Mouse (Mus musculus) heart, embryonic 11.5 days (tissue): ENCODE measurements at regions not wholly inside any gene's neighbourhood (a gene's known extent, or its start where the extent isn't known, plus 50 kb on each side); places are given as distances from the start of the nearest gene placed in this dataset.

Source experiments
- ATAC-seq: fragments of 200-750 bp; cut with Nextera tagmentation; replicated peaks from 2 replicates; pipeline ENCODE4 v1.8.0; 2017; ENCODE audit warnings: moderate library complexity; ENCODE audit not compliant: insufficient number of reproducible peaks, low FRiP score, low TSS enrichment
- H3K27ac ChIP-seq: fragments of 300-500 bp; sonication (generic); 2 replicates; pipeline ENCODE4 v1.5.1; 2014; ENCODE audit warnings: mild to moderate bottlenecking, low read depth, low read length
- H3K27me3 ChIP-seq: fragments of 300-500 bp; sonication (generic); 2 replicates; pipeline ENCODE4 v1.6.1; 2014; ENCODE audit warnings: mild to moderate bottlenecking, low read length, mixed read lengths; ENCODE audit not compliant: control insufficient read depth, insufficient read depth
- H3K36me3 ChIP-seq: fragments of 300-500 bp; sonication (generic); 2 replicates; pipeline ENCODE4 v1.6.1; 2014; ENCODE audit warnings: mild to moderate bottlenecking, low read length, moderate library complexity, mixed read lengths; ENCODE audit not compliant: control insufficient read depth, insufficient read depth
- H3K4me1 ChIP-seq: fragments of 300-500 bp; sonication (generic); 2 replicates; pipeline ENCODE4 v1.6.1; 2014; ENCODE audit warnings: low read length; ENCODE audit not compliant: control insufficient read depth, insufficient read depth
- H3K4me2 ChIP-seq: fragments of 300-500 bp; sonication (generic); 2 replicates; pipeline ENCODE4 v1.6.1; 2014; ENCODE audit warnings: mild to moderate bottlenecking, moderate library complexity
- H3K4me3 ChIP-seq: fragments of 300-500 bp; sonication (generic); 2 replicates; pipeline ENCODE4 v1.5.1; 2014; ENCODE audit warnings: low read depth, low read length
- H3K9ac ChIP-seq: fragments of 300-500 bp; sonication (generic); 2 replicates; pipeline ENCODE4 v1.6.1; 2014; ENCODE audit warnings: mild to moderate bottlenecking, low read depth, low read length, moderate library complexity
- H3K9me3 ChIP-seq: fragments of 300-500 bp; sonication (generic); replicated peaks from 2 replicates; pipeline ENCODE4 v1.6.1; 2016; ENCODE audit warnings: low read length; ENCODE audit not compliant: control insufficient read depth
- WGBS: fragments of 180-500 bp; shearing (Covaris S2); extraction: QIAGEN DNeasy Blood & Tissue Kit; methylation state at CpG from one replicate; pipeline ENCODE4 v1.1.7; 2014; ENCODE audit not compliant: insufficient replicate concordance; 5-methylcytosine and 5-hydroxymethylcytosine counted together

- Histone ChIP-seq H3K4me2 (no peak overlapping the region), H3K4me1 (no peaks in the 10 kb centered on the region), H3K27ac (no peak overlapping the region), H3K9me3 (no peaks in the 10 kb centered on the region), H3K27me3 (peaks cover 2% of the 10 kb centered on the region; the same call in 1 of the 2 replicates), H3K4me3 (no peak overlapping the region), H3K9ac (no peak overlapping the region), H3K36me3 (no peaks in the 10 kb centered on the region)
- WGBS, result 43% methylated on average over 3 of the region's 3 CpGs
- no peak for ATAC-seq
These were observed 58.6 kb downstream of the Tspan17 start for GRCm38 (mm10) chr13:54847764-54848183.

- Histone ChIP-seq H3K4me2 (no peak overlapping the region), H3K4me1 (no peaks in the 10 kb centered on the region), H3K9ac (no peak overlapping the region), H3K4me3 (no peak overlapping the region), H3K9me3 (no peaks in the 10 kb centered on the region), H3K36me3 (no peaks in the 10 kb centered on the region), H3K27ac (no peak overlapping the region), H3K27me3 (peaks cover 4% of the 10 kb centered on the region; the same call in 1 of the 2 replicates)
- WGBS, result 52% methylated on average over 4 of the region's 4 CpGs
- ATAC-seq, result no peak
These were observed 62.0 kb downstream of the Tspan17 start for GRCm38 (mm10) chr13:54851131-54851530.

- Histone ChIP-seq H3K36me3 (no peaks in the 10 kb centered on the region), H3K27me3 (peaks cover 2% of the 10 kb centered on the region; the same call in 1 of the 2 replicates), H3K9me3 (no peaks in the 10 kb centered on the region), H3K27ac (no peak overlapping the region), H3K9ac (no peak overlapping the region), H3K4me1 (no peaks in the 10 kb centered on the region), H3K4me3 (no peak overlapping the region), H3K4me2 (no peak overlapping the region)
- 58% methylated on average over 14 of the region's 14 CpGs for WGBS
- ATAC-seq, result no peak
These were observed 66.4 kb downstream of the Tspan17 start for GRCm38 (mm10) chr13:54855333-54856238.

- WGBS, result 70% methylated on average over 4 of the region's 4 CpGs
- no peak overlapping the region for H3K9ac ChIP-seq
These were observed 73.8 kb downstream of the Tspan17 start for GRCm38 (mm10) chr13:54862931-54863330.

GRCm38 (mm10) chr13:54864048-54864447 lies 74.9 kb downstream of the Tspan17 start:
- H3K27ac ChIP-seq, result no peak overlapping the region
- 44% methylated on average over 10 of the region's 10 CpGs for WGBS

More at GRCm38 (mm10) chr13:54862931-54863330, 73.8 kb downstream of the Tspan17 start:
- Histone ChIP-seq H3K36me3 (no peaks in the 10 kb centered on the region), H3K4me2 (no peak overlapping the region), H3K4me1 (no peaks in the 10 kb centered on the region), H3K4me3 (no peak overlapping the region), H3K9me3 (no peaks in the 10 kb centered on the region), H3K27me3 (peaks cover 4% of the 10 kb centered on the region; the same call in 1 of the 2 replicates), H3K27ac (no peak overlapping the region)
- ATAC-seq, result no peak

GRCm38 (mm10) chr13:54872004-54872403 lies 77.2 kb upstream of the Unc5a start:
- 25% methylated on average over 12 of the region's 12 CpGs for WGBS
- Histone ChIP-seq H3K27ac (no peak overlapping the region), H3K27me3 (peaks cover 65% of the 10 kb centered on the region), H3K4me3 (no peak overlapping the region), H3K4me1 (no peaks in the 10 kb centered on the region), H3K4me2 (no peak overlapping the region), H3K9me3 (no peaks in the 10 kb centered on the region), H3K36me3 (no peaks in the 10 kb centered on the region), H3K9ac (no peak overlapping the region)
- no peak for ATAC-seq

More at GRCm38 (mm10) chr13:54864048-54864447, 74.9 kb downstream of the Tspan17 start:
- no peaks in the 10 kb centered on the region for H3K4me1 ChIP-seq
- no peak overlapping the region for H3K9ac ChIP-seq
- no peak overlapping the region for H3K4me3 ChIP-seq
- no peak overlapping the region for H3K4me2 ChIP-seq
- no peak for ATAC-seq
- H3K9me3 ChIP-seq, result no peaks in the 10 kb centered on the region
- no peaks in the 10 kb centered on the region for H3K36me3 ChIP-seq
- H3K27me3 ChIP-seq, result peaks cover 4% of the 10 kb centered on the region; the same call in 1 of the 2 replicates

- no peak for ATAC-seq
- no peak overlapping the region for H3K9ac ChIP-seq
- peaks cover 68% of the 10 kb centered on the region for H3K27me3 ChIP-seq
- no peak overlapping the region for H3K27ac ChIP-seq
- no peaks in the 10 kb centered on the region for H3K9me3 ChIP-seq
- H3K4me1 ChIP-seq, result no peaks in the 10 kb centered on the region
- H3K4me2 ChIP-seq, result no peak overlapping the region
- no peaks in the 10 kb centered on the region for H3K36me3 ChIP-seq
- WGBS, result 58% methylated on average over 9 of the region's 9 CpGs
- H3K4me3 ChIP-seq, result no peak overlapping the region
These were observed 75.3 kb upstream of the Unc5a start for GRCm38 (mm10) chr13:54873882-54874281.

GRCm38 (mm10) chr13:54874291-54875200 lies 74.7 kb upstream of the Unc5a start:
- no peak overlapping the region for H3K9ac ChIP-seq
- H3K9me3 ChIP-seq, result no peaks in the 10 kb centered on the region
- ATAC-seq, result no peak
- H3K4me1 ChIP-seq, result no peaks in the 10 kb centered on the region
- H3K4me2 ChIP-seq, result no peak overlapping the region
- WGBS, result 2% methylated on average over 38 of the region's 38 CpGs
- no peak overlapping the region for H3K4me3 ChIP-seq
- no peaks in the 10 kb centered on the region for H3K36me3 ChIP-seq
- no peak overlapping the region for H3K27ac ChIP-seq
- H3K27me3 ChIP-seq, result peaks cover 72% of the 10 kb centered on the region
